Mouse (Mus musculus) bone marrow, adult 2 months (tissue): ENCODE data around the gene Ambp.

Experiments
- CTCF ChIP-seq: fragments of 200-500 bp; IDR thresholded peaks from 2 replicates; pipeline ENCODE4 v1.5.1; 2011; ENCODE audit warnings: low read length, control low read depth; ENCODE audit not compliant: control insufficient read depth, insufficient read depth
- POLR2A ChIP-seq: fragments of 200-500 bp; IDR thresholded peaks from 2 replicates; pipeline ENCODE4 v1.6.1; 2011; ENCODE audit warnings: low read depth, mild to moderate bottlenecking, control low read depth, low read length, borderline replicate concordance; ENCODE audit not compliant: control insufficient read depth

- no peak for TF ChIP-seq CTCF
- TF ChIP-seq POLR2A = no peak
Measured at GRCm38 (mm10) chr4:63154028-63154427, 571 bp downstream of the Ambp start.
